Mouse (Mus musculus) gastrocnemius, postnatal 25 days (tissue): ENCODE data around the gene Sh3bgrl3. TPM values are rescaled to one million over a fixed set of nuclear protein-coding genes. Genes with fewer than 3 reads are reported as not detected.

Experiments
- DNase-seq: peaks from one replicate; pipeline ENCODE4 v3.0.0; 2022
- total RNA-seq, 2 experiments: library from RNA; stranded (reverse); gene quantifications; 1 replicate in 1 of 2; 2 replicates in 1 of 2; pipeline ENCODE4 v1.2.3; 2021

Sh3bgrl3 gene
- total RNA-seq, 2 experiments from 2014 or later: 19.1 to 26.6 TPM

DNA sequence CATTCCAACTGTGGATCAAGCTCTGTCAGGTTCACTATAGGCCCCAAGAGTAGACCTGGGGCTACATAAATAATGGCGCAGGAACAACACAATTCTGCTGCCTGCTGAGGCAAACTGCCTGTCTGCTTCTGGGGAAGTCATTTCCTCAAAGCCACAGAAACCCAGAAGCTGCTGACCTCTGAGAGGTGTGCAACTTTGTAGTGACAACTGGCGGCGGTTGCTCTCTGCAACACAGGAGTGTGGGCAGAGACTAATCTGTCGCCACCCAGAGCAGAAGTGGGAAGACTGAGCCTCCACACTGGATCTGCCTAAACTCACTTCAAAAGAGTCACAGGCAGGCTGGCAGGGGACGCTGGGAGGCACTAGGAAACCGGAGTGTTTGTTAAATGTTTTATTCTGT, 893 bp upstream of the Sh3bgrl3 start:
- no peak for DNase-seq

DNA sequence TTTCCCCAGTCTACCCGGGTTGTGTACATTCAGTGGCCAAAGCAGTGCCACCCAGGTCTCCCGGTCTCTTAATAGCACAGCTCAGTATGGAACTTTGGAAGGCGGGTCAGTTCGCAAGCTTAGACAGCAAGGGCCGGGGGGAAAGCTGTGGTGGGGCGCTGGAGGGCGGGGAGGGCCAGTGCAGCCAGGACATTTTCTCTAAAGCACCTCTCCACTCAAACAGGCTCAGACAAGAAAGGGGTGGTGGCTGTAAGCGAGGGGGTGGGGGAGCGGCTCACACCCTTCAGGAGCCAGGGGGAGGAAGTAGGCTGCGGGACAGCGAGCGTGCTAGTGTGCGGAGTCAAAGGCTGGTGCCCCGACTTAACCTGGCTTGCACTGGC, 384 bp upstream of the Sh3bgrl3 start:
- DNase-seq: no peak

DNA sequence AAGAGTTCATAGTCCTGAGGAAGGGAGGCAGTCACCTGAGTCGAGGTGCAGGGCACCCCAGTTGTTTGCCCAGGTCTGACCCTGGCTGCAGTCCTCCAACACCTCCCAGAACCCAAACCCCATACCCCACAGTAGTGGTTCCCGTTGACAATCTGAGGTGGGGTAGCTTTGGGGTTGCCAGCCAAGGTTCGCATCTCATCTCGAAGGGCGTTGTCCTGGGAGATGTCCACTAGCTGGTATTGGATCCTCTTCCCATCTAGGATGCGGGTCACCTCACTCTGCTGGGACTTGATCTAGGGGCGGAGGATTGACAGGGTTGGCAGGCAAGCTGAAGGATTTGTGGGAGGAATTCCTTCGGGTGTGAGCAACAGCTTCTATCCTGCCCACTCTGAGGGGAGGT, 796 bp downstream of the Sh3bgrl3 start:
- no peak for DNase-seq

DNA sequence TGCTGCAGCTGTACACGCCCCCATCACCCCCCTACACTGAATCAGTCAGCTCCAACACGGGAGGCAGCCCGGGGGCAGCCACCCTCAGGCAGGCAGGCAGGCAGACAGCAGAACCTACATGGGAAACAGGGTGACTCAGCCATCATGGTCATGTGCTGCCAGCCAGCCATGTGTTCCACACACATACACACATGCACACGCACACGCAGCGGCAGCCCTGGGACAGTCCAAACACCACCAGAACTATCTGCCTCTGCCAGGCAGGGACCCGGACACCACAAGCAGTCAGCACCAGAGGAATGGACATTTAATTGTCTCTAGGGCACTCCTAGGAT, 1.5 kb downstream of the Sh3bgrl3 start:
- DNase-seq: no peak

DNA sequence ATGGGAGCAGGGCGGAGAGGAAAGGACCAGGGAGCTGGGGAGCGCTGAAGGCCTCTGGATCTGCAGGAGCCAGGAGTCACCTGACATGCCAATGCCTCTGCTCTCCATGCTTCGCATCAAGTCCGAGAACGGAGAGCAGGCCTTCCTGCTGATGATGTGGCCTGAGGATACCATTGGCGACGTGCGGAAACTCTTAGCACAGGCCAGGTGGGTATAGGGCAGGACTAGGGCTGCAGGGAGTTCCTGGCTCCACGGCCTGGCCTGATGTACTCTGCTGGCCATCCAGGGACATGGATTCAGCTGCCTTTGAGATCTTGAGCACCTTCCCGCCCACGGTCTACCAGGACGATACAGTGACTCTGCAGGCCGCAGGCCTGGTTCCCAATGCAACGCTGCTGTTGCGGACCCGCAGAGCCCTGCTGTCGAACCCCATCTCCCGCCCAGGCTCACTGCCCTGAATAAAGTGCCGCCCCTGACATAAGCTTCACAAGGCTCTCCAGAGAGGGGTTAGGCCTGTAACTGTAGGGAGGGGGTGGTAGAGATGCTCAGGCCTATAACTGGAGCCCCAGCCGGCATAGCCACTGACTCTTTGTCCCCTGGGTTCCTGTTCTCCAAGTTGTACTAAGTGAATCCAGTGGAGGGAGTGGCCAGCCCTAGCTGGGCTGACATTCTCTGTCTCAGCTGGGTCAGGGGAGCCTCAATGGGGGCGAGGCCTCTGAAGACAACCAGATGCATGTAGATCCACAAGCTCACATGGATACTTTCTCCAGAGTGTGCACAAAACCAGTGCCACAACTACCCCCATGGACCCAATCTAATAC, 2.1 kb downstream of the Sh3bgrl3 start:
- DNase-seq: no peak

DNA sequence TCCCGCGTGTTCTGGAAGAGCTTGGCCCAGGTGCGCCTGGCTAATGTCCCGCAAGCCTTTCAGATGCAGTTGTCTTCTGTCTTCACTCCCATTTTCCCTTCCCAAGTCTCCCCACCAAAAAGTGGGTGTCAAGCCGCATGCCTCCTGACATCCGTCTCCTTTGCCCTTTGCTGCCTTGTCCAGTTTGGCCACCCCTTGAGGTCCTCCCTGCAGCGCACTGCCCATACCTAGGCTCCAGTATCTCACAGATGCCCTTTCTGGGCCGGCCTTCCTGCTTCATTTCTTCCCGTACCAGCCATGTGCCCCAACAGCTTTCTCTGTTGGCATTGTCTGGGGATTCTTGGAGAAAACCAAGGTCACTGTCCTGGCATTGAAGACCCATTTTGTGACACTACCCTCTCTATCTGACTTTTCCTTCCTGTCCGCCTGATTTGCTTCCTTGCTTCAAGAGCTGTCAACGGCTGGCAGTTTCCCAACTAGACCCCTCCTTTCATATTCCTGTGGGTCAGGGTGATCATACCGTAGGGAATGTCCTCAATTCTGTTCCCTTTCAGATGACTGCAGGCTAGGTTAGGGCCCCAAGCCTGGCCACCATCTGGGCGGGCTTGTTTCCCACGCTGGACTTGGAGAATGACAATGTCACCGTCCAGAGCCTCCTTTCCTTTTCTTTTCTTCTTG, 3.1 kb downstream of the Sh3bgrl3 start:
- DNase-seq: no peak

DNA sequence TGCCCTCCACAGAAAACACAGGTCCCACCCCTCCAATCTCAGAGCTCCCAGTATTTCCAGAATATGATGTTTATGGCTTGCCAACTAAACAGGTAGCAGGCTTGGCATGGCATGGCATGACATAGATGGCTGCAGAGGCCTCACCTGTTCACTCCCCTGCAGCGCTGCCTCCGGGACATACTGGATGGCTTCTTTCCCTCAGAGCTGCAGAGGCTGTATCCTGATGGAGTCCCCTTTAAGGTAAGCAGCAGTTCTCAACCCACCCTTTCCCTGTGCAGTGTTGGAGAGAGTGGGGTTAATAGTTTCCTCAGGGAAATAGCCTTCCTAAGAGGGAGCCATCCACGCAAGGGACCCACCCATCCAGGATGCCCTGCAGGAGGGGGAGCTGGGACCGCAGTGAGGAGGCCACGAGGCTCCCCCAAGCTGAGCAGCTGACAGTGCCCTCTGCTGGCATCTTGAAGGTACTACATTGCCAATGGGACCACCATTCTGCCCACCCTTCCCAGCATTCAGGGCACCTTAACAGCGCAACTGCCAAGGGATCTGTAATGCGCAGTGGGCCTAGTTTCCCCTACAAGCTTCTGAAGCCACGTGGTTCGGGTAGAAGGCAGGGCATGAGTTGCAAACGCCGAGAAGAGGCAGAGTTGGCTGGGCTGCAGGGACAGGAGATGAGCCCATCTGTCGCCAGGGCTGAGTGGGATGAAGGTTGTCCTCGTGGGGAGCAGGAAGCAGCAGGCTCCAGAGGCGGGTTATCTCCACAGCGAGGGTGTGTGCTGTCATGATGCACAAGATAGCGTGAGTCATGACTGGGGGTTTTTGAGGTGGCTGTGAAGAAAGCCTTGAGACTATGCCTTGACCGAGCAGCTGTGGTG, 4.7 kb downstream of the Sh3bgrl3 start:
- no peak for DNase-seq

DNA sequence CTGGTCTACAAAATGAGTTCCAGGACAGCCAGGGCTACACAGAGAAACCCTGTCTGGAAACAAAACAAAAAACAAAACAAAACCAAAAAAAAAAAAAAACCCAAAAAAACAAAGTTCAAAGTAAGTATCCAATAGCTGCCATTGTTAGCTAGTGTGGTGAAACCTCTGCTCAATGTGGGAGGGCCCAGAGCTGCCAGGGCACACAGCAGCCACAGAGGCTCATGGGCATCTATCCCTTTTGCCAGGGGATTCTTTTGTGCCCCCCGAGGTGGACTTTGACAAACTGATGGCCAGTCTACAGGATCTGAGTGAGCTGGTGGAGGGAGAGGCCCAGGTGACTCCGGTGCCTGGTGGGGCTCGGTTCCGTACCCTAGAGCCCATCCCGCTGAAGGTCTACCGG, 5.4 kb downstream of the Sh3bgrl3 start:
- DNase-seq: no peak

DNA sequence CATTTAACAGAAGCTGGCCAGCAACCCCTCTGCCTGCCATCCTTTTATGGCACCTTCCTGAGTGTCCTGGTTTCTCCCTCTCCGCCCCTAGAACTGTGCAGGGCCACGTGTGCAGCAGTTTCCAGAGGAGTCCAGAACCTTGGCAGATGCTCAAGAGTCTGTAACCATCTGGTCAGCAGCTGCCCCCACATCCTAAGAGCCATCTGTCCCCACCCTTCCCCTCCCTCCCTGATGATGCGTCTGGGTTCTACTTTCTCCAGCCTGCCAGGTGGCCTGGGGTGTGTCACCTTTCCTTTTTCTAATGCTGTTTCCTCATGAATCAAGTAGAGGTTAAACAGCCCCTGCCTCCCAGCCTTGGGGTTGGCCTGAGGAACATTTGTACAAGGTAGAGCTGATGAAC, 6.3 kb downstream of the Sh3bgrl3 start:
- no peak for DNase-seq

DNA sequence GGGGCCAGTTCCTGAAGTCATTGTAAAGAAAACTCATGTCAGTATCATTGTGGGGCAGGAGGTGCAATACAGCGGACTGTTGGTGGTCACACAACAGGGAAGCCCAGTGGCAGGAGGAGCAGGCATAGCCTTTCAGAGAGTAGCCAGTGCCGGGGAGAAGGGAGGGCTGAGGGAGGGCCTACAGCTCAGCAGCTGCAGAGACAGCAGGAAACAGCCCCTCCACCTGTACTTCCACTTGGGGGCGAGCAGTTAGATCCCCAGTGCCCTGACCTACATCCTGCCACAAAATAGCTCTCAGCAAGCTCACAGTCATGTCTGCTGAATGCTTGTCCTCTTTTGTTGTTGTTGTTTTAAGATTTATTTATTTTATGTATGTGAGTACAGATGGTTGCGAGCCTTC, 7.0 kb downstream of the Sh3bgrl3 start:
- no peak for DNase-seq

DNA sequence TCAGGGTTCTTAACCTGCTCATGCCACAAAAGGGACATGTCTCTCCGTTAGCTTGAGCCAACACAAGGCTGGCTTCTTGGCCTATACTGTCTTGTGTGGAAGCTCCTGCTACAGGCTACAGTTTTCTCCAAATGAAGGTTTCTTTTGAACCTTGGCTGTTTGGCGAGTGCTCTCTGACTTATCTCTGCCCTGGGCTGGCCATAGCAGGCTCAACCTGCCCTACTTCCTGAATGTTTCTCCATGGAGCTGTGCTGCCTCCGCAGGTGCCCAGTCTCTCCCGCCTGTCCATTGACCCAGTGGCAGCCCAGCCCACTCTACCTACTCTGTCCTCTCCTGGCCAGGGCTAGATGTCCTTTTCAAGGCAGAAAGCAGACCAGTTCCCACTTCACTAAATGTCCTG, 7.7 kb downstream of the Sh3bgrl3 start:
- DNase-seq: no peak

DNA sequence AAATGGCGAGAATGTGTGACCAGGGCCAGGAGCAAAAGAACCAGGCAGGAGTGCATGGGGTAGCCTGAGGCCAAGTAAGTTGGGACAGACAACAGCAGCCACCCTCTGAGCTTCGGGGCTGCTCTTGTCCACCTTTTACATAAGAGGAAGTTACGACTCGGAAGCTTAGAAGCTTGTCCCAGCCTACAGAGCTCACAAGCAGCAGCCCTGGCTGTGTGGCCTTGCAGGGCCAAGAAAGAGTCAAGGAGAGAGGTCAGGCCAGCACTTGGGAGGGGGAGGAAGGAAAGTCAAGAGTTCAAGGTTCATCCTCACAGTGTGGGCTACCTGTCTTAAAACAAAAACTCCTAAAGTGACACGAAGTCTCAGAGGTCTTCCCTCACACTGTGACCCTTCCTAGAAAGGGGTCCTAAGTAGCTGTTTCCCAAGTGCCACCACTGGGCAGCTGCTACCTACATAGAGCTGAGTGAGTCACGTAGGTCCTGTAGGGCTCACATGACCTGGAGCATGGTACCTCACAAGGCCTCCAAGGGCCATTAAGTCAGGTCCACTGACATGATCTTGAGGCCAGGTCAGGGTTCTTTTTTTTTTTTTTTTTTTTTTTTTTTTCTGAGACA, 8.3 kb downstream of the Sh3bgrl3 start:
- no peak for DNase-seq

DNA sequence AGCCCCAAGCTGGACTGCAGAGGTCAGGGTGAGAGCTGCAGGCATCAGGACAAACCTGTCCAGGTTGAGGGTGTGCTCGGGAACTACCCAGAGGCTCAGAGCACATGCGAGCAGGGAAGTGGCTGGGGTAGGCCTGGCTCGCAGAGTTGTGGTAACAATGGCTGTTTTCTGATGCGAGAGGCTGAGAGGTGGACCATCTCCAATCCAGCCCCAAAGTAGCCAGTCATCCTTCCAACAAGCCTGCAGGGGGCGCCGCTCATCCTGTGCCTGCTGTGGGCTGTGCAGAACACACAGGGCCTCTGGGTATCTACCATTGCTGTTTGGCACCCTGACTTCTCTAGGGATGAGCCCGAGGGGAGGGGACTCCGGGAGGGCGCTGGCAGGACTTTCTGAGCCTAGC, 8.9 kb downstream of the Sh3bgrl3 start:
- DNase-seq: no peak

DNA sequence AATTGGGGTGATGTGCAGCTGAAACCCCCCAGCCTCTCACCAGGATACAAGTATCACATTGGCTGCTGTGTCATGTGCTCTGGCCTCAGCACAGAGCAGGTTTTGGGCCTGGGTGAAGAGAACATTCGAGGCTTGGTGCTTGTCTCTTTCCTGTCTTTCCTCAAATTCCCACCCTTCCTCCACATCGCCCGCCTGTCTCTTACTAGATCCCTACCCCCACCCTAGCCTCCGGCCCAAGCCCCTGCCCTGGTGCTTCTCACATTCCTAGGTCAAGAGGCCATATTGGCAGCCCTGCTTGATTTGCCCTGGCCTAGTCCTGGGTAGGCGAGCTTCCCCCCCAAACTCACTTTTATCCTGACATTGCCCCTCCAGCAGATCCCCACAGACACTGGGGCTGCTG, 9.5 kb downstream of the Sh3bgrl3 start:
- no peak for DNase-seq

DNA sequence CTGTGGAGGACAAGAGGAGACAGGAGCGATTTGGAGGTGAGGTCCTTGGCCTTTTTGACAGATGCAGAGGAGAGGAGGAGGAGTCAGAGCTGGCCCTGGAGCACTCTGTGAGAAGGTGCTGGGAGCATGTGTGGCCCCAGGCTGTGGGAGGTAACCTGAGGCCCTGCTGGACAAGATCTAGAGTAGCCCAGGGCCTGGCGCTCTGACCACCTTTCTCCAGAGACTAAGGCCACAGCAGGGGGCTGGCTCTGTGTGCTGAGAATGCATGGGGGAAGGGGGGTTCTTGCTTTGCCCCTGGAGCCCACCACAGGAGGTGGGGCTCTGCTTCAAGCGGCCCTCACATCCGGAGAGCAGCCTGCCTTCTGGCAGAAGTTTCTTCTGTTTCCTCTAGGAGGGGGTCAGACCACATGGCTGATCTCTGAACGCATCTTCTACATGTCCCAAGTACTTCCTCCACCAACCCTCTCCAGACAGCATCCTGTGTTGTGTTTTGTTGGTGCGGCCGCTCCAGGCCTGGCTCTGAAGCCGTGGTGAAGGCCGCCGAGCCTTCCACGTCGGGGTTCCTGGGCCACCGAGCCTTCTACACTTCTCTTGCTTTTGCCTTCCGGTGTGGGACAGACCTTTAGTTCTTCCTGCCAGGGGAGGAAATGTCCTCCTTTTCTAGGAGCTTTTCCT, 10.3 kb downstream of the Sh3bgrl3 start:
- DNase-seq: no peak

DNA sequence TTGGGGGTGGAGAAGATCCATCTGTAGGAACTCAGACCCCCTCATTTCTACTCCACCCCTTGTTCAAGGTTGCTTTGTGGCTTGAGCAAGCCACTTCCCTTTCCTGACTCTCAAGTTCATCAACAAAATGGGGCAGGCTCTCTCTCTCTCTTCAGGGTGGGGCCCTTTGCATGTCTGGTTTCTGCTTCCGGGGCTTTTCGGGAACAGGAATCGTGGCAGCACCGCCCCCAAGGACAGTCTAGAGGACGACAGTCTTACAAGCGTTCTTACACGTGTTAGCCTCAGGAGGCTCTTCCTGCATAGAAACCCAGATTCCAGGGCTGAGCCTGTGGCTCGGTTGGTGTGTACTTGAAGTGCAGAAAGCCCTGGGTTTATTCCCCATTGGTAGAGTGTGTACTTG, 11.6 kb downstream of the Sh3bgrl3 start:
- no peak for DNase-seq

DNA sequence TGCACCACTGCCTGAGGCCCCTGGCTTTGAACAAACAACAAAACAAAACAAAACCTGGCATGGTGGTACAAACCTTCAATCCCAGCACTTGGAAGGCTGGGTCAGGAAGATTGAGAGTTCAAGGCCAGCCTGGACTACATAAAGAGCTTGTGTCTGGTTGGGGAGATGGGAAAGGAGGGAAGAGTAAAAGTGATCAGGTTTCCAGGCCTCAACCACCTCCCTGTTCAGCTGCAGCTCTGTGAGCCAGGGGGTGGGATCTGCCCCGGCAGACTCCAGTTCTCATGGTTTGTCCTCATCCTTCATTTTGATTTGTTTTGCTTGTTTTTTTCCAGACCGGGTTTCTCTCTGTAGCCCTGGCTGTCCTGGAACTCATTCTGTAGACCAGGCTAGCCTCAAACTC, 12.1 kb downstream of the Sh3bgrl3 start:
- DNase-seq: no peak

DNA sequence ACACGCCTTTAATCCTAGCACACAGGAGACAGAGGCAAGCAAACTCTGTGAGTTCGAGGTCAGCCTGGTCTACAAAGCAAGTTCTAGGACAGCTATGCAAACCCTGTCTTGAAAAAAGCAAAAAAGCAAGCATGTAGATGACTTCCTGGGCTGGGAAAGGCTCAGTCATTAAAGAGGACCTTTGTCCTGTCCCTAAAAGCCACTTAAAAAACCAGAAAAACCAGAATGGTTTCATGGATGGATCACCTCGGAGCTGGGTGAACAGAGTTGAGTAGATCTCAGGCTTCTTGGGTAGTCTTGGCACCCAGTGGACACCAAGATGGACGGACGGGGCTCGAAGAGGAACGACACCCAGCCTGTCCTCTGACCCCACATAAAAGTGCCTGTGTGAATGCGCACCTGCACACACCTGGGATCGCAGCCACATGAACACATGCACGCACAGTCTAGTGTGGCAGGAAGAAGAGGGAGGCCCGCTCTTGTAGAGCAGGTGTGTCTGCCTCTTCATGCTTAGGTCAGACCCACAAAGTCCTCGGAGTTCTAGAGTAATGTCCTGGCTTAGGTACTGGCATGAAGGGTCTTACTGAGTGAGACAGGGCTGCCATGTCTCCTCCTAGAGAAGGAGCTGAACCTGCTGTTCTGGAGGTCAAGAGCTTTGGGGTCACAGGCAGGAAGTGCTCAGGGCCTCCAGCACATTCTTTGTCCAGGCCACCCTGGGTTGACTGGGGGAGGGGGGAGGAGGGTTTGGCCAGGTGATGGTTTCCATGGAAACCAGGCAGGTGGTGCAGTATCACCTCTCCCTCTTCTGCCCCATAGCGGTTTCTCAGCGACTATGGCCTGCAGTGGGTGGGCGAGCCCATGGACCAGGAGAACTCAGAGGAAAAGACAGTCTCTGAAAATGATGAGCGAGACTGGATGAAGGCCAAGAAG, 13.1 kb downstream of the Sh3bgrl3 start:
- DNase-seq: no peak

DNA sequence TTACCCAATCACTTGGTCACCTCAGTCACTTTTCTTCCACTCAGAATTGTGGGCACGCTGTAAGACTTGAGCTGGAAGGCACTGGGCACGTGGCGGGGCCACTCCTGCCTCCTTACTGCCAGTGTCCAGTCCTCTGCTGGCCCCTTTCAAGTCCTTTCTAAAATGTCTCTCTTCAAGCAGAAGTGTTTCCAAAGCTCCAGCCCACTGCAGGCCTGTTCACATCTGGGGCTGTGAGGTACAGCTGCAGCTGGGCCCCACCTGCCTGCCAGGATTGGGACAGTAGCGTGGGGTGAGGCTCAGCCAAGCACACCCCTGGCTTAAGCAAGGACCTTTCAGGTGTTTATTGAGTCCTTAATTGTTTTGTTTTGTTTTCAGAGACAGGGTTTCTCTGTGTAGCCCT, 14.6 kb downstream of the Sh3bgrl3 start:
- DNase-seq: no peak

DNA sequence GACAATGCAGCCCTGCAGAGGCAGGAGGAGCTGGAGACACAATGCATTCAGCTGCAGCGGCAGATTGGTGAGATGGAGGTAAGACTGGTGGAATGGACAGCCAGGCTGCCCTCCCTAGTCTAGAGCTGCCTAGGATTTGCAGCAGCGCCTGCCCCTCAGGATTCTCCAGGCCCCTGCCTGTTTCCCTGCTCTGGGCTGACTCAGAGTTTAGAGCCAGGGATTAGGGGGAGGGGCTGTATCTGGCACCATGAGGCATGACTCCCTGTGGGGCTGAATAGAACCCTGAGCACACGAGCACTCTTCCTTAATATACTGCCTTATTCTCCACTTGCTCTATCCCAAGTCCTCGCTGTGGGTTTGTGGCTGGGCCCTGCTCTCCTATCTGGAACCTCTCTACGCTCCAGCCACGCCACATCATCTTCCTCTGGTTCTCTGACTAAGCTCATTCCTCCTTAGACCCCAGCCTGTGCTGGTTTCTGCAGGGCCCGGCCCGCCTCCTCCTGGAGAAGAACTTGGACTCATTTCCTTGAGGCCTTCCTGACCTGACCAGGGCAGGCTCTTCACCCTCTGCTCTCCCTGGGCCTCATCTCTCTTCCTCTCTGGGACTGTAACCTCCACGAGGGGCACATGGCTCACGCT, 15.1 kb downstream of the Sh3bgrl3 start:
- DNase-seq: no peak
